Mouse (Mus musculus) MN1 (cell line): Measurements from ENCODE around the gene Braf.

Source experiments
- DNase-seq: peaks from one replicate; pipeline ENCODE4 v3.0.0-alpha.2; 2016; ENCODE audit warnings: low spot score

Braf gene

DNA sequence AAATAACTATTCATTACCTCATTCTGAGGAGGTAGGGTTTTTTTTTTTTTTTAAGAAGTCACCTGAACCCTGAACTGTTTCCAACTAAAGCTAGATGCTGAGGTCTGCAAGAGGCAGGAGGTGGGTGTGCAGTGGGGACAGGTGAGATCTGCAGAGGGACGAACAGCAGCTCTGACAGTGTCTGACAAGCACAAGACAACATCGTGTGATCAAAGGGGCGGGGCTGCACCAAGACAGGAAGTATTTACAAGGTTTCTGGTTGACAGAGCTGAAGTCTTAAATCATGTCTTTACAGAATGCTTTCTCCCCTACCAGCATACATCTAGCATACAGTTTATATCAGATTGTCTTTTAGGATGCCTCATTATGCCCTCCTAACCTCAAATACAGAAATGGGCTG lies 118.4 kb downstream of the Braf start:
- DNase-seq, result no peak

DNA sequence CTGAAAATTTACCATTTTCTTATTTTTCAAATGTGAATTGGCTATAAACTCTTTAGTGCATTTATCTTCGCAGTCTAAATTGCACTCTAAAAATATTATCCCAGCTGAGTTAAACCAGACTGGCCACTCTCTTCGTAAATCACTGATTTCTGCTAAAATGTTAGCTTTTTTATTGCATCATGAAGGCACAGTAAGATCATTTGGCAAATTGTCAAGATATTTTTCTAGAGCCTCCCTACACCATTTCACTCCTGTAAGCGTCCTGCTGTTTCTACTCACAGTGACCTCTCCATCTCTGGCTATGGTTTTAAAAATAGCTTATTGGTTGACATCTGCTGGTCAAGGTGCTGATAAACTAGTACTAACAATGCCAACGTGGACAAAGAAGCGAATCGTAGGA lies 119.2 kb downstream of the Braf start:
- DNase-seq, result no peak

DNA sequence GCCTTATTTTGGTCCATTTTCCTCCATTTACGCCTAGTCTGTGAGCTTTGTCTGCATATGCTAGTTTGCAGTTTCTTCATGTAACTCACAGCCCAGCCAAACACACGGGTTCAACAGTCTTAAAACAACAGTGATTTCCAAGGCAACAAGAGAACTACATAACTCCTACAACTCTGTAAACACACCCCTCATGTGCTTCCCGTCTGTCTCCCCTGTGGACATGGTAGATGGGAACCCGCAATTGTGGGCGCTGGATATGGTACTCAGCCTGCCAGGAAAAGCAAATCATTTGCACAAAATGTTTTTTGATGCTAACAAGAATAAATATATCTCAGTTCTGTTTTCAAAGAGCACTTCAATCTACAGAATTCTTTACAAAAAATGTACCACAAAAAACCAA lies 120.7 kb downstream of the Braf start:
- DNase-seq, result no peak

DNA sequence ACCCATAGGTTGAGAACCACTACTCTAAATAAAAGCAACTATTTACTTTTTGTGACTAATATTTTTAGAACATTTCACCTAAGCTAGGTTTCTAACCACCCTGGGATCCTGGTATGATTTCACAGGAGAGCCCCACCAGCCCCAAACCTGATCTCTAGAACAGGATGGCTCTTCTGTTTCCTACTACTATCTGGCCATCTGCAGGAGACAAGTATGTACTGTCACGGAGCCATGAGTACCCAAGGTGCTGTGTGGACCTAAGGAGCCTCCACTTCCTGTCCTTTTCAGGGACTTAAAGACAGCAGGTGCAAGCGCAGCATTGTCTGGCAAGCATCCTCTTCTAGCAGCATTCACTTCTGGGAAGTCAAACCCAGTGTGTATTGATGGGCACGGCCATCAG lies 123.4 kb downstream of the Braf start:
- no peak for DNase-seq

DNA sequence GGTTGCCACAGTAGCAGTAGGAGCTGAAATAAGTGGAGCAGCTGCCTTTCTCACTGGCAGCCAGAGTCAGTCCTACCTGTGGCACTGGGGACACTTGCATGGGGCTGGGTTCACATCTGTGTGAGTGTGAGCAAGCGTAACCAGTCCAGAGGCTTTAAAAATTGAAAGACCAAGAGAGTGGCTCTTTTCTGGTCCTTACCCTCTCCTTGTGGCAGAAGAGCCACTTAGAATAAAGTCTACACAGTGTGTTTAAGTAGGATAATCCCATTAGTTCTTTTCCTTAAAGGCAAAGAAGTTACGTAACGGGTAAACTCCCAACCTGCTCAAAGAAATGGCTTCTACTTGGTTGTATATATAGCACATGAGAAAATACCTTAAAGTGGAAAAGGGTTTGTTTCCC lies 124.4 kb downstream of the Braf start:
- no peak for DNase-seq

DNA sequence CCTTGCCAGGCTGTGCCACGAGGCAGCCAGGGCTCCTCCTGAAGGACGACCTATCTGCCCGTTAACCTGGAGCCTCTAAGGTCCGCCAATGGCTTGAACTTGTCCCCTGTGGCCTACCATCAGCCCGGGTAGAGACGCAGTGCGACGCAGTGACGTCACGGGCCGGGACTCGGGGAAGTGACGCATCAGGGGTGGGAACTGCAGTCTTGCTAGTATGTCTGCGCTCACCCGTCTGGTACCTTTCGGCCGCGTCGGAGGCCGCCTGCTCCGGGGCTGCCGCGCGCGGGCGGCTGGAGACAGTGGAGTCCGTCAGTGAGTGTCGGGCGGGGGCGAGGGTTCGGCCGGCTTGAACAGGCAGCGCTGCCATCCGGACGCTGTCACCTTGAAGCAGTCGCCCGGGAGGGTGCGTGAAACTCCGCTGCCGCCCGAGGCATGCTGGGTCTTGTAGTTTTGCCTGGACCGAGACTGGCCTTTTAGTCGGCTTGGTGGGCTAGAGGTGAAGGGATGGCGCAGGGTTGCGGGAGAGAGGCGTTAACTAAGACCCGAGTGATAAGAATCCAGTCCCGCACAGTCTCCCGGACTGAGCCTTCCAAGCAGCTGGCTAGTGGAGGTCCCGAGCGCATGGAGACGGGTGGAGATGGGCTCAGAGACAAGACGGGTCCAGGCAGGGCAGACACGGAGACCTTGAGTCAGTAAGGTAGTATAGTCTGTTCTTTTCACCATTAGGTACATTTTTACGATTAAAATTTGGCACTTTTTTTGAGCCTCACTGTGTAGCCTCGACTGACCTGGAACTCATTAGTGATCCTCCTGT lies 132.7 kb downstream of the Braf start, which contains the start of gene Ndufb2:
Gene Ndufb2, plus strand, starts transcription at position 174 of the 814 bp plus-strand sequence.
- peak; percentile 87 for DNase-seq

DNA sequence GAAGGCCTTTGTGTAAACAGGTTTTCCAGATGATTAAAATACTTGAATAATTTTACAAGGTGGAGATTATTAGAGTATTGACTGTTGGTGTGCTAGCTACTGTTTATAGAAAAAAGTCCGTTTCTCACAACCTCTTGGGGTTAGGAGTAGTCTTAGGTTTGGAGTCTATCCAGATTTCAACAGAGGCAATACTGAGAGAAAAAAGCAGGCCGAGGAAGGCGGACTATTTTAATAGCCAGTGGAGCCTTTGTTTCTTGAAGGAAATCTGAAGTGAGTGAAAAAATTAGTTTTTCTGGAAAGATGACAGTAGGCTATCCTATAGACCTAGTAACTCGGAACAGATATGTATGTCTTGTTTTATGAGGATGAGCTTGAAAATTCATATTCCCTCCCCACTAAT lies 133.8 kb downstream of the Braf start:
- no peak for DNase-seq

DNA sequence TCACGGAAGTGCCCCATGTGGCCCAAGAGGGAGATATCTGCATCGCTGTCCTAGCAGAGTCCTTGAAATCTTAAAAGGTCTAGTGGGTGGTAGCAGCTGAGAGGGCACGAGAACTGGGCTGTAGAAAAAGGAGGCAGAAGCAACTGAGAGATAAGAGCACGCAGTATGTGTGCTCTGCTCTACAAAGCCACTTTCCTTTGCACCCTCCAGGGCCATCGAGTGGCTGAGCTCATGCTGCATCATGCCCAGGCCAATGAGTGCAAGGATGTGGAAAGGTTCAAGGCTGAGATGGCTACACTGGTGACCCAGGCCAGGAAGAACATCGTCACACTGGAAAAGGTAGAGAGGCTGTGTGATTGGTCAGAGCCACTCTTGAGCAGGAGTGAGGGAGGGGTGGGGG lies 139.7 kb downstream of the Braf start, which contains the start of gene Gm42420:
Gene Gm42420, plus strand, starts transcription at position 237 of the 400 bp plus-strand sequence.
- no peak for DNase-seq

DNA sequence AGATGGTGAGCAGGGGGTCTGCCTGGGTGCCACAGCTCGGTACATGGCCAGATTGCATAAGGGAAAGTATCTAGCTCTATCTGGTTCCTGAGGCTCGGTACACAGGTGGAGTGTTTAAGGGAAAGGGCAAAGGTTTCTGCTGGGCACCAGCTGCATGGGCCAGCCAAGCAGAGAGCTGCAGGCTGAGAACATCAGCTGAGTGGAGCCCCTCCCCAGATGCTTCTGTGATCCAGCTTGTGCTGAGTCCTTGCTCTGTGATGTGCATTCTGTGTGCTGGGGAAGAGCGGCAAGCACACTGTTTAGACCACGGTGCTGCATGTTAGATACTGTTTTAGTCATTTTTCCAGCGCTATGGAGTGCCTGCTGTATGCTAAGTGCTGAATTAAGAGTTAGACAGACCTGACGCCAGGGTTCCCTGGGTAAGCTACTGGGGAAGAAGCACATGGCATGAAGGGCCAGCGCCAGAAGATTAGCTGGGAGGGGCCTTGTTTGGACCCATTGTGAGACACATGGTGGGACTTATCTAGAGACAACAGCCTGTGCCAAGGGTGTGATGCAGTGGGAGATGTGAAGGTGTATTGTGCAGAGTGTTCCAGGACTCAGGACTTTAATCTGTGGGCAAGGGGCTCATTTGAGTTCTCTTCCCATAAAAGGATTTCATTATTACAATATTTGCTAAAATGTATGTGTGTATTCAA lies 144.0 kb downstream of the Braf start:
- no peak for DNase-seq

DNA sequence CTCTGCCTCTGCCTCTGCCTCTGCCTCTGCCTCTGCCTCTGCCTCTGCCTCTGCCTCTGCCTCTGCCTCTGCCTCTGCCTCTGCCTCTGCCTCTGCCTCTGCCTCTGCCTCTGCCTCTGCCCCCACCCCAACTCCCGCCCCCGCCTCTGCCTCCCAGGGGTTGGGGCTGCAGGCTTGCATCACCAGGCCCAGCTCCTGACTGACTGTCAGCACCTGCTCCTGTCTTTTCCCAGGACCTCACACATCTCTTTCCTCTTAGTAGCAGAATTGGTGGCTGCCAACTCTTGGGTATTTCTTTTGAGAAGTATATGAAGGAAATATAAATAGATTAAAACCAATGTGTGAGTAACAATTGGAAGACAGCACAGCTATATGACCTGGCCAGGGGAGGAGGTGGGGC lies 144.7 kb downstream of the Braf start:
- no peak for DNase-seq

DNA sequence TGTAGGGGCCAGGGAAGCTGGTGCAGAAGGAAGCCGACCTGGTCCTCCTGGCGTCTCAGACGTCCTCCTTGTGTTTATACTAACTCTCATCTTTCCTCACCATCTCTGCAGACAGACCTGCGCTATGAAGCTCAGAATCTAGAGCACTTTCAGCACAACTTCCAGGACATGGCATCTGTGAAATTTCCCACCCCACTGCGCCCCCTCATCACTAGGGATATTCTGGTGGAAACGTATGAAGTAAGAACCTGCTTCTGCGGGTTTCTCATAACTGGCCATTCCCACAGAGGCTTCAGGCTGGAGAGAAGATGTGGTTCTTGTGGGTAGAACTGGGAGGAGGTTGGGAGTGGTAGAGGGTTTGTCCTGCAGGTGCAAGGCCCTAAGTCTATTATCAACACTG lies 145.7 kb downstream of the Braf start:
- no peak for DNase-seq

DNA sequence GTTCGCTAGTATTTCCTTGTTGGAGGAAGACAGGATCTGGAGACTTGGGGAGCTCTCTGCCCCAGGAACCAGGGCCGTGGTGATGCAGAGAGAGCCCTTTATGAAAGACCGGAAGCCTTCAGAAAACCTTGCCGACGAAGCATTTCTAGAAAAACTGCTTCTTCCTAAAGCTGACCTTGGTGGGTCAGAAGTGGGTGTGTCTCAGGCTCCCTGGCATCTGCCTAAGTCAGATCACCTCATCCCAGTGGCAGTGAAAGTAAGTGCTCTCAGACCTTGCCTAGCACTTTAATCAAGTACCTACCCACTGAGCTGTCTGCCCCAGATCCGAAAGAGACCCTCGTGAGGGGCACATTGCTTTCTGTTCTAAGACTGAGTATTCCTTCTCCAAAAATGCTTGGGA lies 150.3 kb downstream of the Braf start:
- no peak for DNase-seq

DNA sequence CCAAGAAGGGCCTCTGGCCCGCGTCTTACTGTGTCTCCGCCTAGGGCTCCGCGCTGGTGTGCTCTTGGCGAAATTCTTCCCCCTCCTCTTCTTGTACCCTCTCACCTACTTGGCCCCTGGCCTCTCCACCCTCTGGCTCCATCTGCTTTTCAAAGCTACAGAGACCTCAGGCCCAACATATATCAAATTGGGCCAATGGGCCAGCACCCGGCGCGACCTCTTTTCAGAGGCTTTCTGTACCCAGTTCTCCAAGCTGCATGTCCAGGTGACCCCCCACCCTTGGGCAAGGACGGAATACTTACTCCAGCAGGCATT lies 150.8 kb downstream of the Braf start:
- peak; percentile 47 for DNase-seq

DNA sequence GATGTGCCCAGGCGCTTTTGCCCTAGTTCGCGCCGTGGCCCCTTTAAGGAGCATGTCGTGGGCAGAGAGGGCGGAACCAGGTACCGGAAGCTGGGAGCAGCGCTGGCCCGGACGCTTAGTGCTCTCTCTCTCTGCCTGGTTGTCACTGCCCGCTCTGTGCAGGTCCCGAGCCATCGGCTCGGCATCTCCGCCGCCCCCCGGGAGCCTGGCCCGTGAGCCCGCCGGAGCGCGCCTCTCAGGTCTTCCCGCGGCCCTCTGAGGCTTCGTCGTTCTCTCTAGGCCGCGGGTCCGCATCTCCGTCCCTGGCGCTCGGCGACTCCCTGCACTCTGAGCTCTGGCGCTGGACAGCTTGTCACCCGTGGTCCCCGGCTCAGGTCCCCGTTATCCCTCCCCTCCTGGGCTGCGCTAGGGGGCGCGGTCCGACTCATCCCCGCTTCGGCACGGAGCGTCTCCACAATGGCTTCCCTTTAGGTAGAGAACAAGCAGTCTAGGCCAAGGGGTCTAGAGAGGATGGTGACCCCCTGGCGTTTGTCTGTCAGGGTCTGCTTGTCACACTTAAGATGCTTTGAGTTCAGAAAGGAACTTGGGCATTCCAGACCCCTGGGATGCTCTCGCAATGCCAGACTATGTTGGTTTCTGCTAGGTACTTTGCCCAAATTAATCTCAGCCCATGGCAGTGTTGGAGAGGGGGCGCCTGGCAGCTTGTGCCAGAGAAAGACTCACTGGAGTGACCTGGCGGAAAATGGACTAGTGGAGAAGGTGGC lies 151.3 kb downstream of the Braf start, which contains the start of gene Adck2:
Gene Adck2, plus strand, starts transcription at position 83 of the 764 bp plus-strand sequence.
- peak; percentile 78 for DNase-seq

DNA sequence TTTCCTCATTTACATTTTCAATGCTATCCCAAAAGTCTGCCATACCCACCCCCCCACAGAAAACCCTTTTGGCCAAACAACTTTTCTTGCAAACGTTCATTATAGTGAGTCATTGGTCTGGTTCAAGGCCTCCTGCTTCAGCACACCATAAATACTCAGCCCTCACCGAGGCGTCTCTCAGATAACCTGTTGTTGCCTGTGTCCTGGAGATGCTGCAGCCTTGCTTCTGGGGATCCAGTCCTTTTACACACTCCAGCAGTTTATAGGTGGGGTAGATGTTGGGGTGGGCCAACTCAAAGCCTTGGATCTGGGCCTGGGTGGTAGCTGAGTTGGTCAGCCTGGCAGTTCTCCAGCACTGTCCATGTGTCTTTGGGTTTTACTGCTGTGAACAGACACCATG lies 154.8 kb downstream of the Braf start:
- DNase-seq, result no peak

DNA sequence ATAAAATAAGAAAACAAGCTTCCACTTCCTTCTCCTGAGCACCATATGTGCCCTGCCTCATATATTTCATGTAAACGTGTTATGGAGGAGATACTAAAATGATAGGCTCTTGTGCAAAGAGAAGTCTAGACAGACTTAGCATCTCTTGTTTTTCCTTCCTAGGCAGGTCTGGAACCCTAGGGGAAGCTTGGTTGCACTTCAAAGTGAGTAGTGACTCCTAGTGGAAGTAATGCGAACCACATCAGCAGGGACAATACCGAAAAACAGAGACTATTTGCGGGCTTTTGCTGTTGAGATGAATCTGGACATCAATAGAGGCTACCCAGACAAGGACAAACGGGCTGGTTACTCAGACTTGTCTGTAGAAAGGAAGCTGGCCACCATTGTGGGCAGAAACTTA lies 157.7 kb downstream of the Braf start:
- peak; percentile 53 for DNase-seq

DNA sequence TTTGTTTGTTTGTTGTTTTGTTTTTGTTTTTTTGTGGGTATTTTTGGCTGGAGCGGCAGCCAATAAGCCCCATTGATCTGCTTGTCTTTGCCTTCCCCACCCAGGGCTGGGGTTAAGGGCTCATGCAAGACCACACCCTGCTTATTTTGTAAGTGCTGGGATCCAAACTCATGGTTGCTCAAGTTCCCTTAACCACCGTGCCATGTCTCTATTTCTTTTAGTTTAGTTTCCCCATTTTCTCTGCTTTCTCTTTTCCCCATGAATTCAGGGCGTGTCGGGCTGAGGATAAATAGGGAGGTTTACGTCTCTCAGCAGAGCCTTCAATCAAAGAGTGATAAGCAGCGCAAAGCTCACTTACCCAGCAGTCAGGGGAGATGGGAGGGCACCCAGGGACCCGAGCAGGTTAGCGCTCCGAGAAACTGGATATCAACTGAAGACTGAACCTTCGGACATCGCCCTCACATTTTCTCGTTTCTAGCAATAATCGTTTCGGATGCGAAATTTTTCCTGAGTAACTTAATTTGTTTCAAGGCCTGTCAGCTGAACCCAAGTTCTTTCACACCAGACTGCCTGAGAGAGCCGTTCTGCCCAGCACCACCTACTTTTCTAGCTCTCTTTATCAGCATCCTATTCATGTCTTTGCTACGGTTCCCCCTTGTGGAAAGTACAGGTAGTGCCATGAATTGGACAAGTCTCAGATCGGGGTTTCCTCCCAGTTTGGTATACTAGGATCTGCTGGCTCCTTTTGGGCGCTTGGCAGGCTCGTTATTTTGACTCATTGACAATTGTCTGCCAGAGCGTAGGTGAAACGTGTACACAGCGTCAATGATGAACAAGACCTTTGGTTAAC lies 162.9 kb downstream of the Braf start:
- peak; percentile 80 for DNase-seq

DNA sequence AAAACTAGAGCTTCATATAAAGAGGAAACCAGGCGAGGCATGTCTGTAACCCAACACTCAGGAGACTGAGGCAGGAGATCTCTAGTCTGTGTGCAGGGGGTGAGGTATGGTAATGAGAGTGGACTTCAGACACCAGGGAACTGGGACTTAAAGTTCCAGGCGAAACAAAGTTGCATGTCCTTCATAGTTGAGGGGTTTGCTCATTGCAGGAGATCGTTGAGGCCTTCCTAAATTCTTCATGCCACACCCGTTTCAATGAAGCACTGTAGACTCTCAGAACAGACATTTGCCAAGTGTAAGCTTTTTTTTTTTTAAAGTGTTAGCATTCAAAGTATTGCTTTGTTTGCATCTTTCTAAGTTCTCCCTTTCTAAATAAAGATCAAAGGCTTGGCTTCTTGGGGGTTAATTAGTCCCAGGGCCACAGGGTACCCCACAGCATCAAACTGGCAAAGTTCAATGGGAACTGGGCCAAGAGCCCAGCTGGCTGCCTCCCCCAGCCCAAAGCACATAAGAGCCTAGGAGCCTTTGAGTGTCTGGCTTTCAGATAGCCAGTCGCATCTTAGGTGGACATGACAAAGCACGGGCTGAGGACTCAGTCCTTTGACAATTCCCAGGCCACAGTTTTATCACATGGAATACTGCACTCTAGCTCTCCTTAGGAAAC lies 165.9 kb downstream of the Braf start:
- DNase-seq, result peak; percentile 10

DNA sequence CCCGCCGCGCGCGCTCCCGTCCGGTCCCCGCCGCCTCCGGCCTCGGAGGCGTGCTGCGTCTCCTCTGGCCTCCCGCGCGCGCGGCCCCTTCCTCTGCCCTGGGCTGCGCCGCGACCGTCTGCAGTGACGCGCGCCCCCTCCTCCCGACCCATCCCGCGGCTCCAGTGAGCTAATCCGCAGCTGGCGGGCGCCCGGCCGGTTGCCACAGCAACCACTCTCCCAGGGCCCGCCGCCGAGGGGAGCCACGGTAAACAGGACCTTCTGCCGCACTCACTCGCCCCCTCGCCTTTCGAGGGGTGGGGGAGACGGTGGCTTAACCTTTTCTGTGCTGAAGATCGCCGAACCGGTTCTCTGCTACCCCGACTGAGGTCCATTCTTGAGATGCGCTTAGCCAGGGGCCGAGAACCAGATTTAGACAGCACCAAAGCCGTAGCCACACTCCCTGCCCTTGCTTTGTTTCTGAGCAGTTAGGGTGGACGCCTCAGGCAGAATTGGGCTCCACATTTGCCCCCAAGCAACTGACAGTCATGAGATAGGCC lies 167.5 kb downstream of the Braf start, which contains the start of gene Dennd2a:
Gene Dennd2a, minus strand, starts transcription at position 145 of the 539 bp plus-strand sequence.
- DNase-seq, result peak; percentile 85

DNA sequence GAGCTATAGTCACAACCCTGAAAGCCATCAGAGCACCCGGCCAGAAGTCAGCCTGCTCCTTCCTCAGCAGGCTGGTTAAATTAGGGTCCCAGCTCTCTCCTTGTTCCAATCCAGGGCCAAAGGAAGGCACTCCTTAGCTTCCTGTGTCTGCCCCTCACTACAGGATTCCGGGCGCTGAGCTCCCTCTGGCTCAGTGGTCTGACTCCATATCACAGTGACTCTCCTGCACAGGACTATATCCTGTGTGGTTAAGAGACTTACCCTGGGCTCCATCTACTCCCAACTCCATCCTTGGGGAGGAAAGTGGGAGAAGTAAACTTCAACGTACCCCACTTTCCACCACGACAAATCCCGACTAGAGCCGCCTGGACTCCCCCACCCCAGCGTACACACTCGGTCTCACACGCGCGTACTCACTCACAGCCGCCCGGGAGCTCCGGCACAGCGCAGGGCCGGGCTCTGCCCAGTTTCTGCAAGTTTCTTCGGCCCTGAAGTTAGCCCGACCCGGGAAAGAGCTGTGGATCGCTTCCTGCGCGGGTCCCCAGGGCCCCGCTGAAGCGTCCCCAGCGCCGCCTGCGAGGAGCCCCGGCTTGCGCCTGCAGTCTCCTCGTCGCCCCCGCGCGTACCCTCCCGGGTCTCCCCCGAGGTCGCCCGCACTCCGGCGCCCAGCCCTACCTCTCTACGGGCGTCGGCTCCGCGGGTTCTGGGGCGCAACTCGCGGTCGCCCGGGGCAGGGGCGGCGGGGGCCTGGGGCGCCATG lies 168.2 kb downstream of the Braf start:
- peak; percentile 50 for DNase-seq
